Mouse (Mus musculus) heart, adult 18-20 months (tissue): ENCODE data around the gene Pik3ap1. TPM values are rescaled to one million over a fixed set of nuclear protein-coding genes. Genes with fewer than 3 reads are reported as not detected.

Source experiments
- DNase-seq, 2 experiments: peaks; one replicate each; pipeline ENCODE4 v3.0.0; 2021 to 2022; ENCODE audit warnings: mixed read lengths in 1 of 2
- total RNA-seq, 2 experiments: library from RNA; stranded (reverse); gene quantifications; 2 replicates each; pipeline ENCODE4 v1.2.3; 2021

Gene Pik3ap1
- total RNA-seq, 2 experiments from 2014 or later, result 1.0 to 2.5 TPM

DNA sequence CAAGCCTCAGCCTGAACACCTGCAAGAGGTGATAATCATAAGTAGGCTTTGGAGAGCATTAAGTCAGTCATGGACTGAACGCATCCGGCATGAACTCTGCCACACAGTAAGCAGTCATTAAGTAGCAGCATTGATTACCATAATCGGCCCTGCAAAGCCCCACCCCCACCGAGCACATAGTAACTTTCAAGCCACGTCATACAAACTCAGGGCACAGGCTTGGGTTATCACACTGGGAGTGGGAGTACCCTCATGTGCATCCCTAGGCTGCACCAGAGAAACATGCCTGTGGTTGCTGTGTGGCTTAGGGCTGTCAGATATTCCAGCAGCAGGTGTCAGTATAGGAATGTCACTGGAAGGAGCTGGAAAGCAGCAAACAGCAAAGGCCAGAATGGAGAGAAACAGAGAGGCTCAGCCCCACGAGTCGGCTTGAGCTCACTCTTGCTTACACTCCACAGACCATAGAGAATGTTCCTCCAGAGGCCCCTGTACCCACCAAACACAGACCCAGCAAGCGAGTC lies 105.1 kb downstream of the Pik3ap1 start:
- no peak for DNase-seq

DNA sequence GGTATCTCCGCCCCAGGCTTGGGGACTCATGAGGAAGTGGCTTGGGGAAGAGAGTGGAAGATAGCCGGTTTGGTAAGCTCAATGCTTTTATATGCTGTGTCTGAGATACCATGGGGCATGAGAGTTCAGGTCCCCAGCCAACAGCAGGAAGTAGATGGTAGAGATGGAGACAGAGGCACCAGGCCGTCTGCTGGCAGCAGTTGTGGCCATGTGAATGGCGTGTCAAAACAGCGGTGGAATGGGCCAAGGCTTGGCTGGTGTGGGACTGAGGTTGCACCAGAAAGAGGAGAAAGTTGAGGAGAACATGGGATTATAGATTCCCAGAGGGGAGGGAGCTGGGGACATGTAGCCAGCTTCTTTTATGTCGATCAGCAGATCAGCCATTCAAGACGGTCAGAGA lies 106.3 kb downstream of the Pik3ap1 start:
- no peak for DNase-seq

DNA sequence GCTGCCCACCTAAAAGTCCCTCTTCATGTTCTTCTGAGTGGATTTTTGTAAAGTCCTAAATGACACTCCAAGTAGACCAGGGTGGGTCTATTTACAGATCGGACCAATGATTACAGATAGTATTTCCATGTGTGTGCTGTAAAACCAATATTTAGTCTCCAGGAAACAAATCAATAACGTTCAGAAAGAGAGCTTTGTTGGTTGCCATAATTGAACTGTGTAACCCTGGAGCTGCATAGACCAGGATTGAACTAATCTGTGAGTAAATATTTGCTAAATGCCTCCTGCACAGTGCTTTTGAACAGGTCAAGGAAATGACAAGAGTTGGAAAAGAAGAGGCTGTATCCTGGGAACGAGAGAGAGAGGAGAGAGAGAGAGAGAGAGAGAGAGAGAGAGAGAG lies 109.3 kb downstream of the Pik3ap1 start:
- no peak for DNase-seq

DNA sequence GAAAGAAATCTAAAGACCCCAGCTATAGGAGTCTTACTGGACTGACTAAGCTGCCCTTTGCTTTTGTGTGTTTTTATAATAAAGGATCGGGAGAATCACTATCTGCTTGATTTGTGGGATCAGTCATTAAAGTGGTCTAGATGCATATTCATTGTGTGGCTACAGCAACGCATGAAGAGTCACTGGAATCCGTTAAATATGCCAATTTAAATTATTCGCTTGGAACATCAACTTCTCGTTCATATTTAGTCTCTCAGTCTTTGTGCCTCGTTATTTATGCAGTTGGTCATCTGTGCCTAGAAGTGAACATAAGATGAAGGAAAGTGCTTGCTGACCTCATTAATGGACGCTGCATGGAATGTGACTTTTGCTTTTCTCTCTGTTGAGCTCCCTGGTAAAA lies 114.0 kb downstream of the Pik3ap1 start:
- no peak for DNase-seq

DNA sequence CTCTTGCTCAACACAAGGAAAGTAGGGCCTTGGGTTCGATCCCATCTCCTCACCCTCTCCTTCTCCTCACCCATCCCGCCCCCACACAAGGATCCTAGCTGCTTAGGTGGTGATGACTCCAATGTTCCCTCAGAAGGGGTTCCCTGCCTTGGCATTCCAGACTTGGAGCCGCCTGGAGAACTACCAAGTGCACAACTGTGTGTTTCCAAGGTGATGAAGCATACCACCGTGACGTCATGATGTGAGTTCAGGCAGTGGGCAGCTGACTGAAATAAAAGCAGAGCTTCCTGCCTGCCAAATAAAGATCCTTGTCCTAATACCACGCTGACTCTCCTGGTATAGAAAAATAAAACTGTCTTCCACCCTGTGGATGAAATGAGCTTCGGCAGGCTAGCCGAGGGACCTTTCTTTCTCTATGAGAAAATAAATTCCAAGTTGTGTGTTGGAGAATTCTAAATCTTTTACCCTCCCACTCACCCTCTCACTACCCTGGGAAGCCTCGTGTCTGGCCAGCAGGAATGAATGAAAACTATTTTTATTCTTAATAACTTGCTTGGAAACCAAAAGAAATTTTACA lies 114.7 kb downstream of the Pik3ap1 start:
- DNase-seq, result no peak

DNA sequence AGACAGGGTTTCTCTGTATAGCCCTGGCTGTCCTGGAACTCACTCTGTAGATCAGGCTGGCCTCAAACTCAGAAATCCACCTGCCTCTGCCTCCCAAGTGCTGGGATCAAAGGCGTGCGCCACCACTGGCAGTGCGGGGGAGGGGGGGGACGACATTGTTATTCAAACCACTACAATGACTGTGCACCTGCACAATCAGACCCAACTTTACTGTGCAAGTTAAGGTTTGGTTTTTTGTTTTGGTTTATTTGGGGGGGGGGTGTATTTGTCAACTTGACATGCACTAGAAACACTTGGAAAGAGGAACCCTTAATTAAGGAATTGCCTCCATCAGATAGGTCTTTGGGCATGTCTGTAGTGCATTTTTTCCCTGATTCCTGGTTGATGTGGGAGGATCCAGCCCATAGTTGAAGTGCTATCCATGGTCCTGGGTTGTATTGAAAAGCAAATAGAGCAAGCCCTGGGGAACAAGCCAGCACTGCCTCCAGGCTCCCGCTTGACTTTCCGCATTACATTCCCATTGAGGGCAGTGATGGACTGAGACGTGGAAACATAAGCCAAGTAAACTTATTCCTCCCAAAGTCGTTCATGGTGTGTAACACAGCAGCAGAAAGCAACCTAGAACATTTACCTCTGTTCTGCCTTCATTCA lies 118.5 kb downstream of the Pik3ap1 start:
- DNase-seq, result no peak

DNA sequence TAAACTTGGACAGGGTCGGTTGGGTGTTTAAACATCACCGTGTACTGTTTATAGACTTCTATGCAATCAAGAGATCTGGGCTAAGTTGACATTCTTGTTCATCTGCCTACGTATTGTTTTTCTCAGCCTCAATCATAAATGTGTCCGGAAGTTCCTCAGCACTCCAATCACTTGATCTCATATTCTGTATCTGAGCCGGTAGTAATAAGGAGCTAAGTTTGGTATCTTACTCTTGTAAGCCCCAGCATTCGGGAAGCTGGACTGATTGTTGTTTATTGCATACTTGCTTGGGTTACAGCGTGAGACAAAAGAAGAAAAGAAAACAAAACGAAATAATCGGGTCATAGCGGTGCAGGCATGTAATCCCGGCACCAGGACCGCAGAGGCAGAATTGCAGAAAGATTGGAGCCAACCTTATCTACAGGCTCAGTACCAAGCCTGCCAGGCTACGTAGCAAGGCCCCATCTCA lies 120.5 kb downstream of the Pik3ap1 start:
- DNase-seq, result no peak

DNA sequence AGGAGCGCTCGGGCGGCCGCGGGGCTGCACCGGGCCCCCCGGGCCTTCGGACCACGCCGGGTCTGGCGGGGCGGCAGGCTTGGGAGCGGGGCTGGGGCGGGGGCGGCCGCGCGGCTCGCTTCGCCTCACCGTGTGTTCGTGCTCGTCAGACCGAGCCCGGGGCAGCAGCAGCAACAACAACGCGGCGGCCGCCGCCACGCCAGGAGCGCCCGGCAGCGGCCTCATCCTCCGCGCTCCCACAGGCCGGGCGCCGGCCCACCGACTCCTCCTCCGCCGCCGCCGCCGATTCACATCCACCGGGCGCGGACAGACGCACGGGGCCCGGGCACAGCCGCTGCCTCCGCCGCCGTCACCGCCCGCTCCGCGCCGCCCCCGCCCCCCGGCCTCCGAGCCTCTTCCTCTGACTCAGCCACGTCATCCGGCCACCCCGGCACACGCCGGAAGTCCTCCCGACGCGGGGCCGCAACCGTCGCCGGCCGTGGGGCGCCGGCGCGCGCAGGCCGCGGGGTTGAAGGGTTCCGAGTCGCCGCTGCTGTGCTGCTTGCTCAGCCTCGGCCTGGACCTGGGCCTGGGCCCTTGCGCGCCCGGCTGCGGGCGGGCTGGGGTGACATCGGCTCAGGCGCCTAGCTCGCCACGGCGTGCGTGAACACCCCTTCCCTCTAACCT lies 121.1 kb downstream of the Pik3ap1 start, which contains the start of gene Tm9sf3:
Tm9sf3 (minus strand) TSS at position 368 of the 666 bp plus-strand sequence.
- DNase-seq, result peak; percentile 90 to 92

DNA sequence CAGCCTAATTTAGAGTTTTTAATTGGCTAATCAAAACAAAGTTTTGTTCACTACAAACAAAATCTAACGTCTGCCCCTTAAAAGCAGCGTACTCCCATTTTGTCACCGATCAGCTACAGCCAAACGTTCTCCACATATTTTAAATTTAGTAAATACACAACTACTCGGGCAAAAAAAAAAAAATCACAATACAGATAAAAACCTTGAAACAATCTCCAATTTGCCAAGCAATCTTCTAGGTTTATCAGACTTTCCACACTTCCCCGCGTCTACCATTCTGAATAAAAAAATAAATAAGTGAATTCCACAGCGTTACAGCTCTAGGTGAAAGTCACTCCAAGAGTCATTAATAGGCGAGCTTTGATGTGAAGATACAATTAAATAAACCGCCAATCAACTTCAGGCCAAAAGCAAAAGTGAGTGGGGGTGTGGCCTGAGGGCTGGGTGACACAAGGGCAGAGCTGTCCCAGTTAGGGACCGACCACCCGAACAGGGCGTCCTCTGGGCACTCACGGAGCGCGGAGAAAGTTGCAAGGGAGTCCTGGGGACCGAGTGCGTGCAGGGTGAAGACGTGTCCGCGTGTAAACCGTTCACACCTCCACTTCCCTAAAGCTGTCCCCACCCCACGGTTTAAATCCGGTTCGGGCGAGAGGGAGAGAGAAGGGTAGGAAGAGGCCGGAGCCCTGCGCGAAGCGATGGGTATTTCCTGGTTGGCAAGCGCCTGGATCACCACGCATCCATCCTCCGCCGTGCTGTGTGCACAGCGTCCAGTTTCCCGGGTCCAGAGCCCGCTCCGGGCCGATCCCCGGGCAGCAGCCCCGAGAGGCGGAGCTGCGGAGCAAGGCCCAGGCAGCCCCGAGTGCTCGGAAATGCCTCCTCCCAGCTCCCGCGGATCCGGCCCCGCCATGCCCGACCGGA lies 121.9 kb downstream of the Pik3ap1 start:
- peak; percentile 77 to 84 for DNase-seq

DNA sequence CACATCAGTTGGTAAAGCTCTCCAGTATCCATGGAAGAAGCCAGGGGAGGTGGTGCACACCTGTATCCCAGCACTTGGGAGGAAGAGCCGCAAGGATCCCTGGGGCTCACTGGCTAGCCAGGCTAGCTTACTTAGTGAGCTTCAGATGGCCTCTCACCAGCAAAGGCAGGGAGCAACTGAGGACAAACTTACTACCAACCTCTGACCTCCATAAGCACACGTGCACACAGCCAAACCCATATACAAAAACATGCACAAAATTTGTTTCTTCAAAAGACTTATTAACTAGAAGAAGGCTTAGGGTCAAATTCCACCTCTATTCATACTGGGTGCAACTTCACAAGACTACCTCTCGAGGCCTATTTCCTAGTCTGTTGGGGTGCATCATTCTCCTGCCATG lies 124.2 kb downstream of the Pik3ap1 start:
- no peak for DNase-seq

DNA sequence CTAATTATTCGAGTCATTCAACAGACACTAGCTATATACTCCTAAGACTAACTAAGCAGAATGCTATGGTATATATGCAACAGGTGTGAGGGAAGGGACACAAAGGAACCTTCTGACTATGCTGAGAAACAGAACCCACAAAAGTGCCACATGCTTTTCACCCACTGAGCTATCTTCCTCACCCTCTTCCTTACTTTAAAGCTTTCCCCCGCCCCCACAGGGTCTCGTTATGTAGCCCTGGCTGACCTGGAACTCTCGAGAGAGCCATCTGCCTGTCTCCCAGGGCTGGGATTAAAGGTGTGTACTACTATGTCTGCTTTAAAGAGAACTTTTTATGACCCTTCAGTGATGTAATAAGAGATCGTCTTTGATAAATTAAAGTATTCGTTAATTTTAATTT lies 125.6 kb downstream of the Pik3ap1 start:
- no peak for DNase-seq

DNA sequence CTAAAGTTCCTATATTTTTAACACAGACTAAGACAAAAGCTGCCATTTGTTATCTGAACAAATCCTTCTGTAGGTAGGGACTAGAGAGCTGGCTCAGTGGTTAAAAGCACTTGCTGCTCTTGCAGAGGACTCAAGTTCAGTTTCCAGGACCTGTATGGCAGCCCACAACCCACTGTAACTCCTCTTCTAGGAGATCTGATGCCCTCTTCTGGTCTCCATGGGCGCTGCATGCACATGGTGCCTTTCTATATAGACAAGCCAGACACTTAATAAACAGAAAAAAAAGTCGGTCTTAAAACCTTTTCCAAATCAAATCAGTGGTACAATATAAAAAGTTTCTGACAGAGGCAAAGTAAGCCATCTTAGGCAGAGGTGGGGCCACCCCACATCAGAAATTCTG lies 126.2 kb downstream of the Pik3ap1 start:
- DNase-seq, result peak; percentile 21 to 66

DNA sequence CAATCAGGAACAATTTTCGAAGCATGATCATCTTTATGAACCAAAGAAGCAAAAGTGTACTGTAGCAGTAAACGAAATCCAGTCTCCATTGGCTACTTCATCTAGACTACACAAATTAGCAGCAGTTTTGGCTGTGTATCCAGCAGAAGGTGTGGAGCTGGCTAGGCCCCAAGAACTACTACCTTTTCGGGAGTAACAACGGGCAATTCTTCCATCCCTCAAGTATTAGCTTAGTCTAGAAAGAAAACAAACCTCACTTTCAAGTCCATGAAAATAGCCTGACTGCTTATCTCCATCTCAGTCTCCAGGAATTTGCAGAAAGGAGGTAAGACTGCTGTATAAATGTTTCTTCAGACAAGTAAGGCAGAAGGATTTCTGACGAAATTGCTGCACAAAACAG lies 130.3 kb downstream of the Pik3ap1 start:
- DNase-seq, result no peak

DNA sequence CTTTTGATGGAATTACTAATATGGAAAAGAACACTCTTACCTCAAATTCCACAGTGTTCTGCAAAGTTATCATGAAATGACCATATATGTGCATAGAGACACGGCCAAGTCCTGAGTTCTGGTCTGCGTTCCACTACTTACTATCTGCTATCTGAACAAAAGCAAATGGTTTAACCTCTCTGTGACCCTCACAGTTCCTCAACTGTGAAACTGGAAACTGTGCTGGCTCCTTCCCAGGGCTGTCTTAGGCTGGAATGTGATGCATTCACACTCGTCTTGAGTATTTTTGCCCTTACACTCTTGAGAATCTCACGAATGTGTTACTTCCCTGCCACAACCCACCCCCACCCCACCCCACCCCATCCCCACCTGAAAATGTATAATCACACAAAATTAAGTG lies 135.9 kb downstream of the Pik3ap1 start:
- DNase-seq, result no peak

DNA sequence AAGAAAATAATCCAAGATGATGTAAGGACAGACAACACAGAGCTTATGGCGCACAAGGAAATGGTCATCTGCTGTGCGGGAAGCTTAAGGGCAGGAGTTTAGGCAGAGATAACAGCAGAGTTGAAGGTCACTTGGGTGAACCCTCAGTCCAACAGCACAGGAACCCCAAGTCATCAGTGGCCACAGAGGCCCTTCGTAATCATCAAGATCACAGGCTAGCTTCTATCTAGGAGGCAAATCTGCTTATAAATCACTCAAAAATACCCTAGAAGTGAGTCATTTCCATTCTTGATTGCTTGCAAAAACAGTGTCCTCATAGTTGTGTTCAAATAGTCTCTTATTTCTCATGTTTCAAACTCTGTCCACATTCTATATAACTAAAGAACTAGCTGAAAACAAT lies 136.6 kb downstream of the Pik3ap1 start:
- DNase-seq, result no peak

DNA sequence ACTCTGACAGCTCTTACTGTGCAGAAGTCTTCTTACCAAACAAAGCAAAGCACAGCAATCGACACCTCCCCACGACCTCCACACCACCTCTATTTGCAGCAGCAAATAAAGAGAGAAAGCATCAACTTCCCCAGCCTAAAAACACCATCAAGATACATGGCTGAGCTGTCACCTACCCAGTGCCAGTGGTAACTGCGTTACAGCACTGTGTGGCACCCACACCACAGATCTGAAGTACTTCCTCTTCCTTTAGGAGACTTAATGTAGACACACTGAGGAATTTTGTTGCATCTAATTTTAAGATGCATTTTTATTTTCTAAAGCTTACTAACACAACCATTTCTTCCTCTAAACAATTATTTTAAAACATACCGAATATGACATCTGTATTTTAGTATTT lies 138.6 kb downstream of the Pik3ap1 start:
- DNase-seq, result no peak

DNA sequence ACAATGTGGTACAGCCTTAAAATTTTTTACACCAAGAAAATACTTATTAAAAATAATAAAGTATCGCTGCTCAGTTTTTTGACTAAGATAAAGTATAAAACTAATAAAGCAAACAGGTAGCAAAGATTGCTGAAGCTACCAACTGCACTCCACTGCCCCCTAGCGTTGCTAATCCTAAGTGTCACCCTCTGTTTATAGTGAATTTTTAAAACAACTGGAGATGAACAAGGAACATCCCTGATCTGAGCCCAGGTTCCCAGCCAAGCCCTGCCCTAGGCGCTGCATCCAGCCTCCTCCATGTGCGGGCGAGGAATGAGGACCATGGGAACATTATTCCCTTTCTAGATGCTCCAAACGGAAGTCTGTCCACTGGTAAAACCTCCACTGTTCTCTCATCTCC lies 140.3 kb downstream of the Pik3ap1 start:
- peak; percentile 27 to 75 for DNase-seq

DNA sequence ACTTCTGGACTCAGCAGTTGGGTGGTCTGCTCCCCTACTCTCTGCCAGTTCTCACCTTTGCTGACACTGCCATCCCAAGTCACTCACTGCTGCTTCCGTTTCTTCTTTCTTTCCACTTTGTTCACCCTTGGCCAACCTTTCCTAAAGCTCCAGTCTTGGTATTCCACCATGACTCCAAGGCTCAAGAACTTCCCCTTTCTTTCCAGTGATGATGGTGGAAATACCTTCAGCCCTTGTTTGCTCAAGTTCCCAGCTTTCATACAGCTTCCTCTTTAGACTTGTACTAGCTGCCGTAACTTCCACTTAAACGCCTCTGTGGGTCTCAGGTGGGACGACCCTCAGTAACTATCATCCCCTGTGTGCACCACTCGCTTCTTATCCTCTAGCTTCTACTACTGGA lies 142.9 kb downstream of the Pik3ap1 start:
- DNase-seq, result no peak

DNA sequence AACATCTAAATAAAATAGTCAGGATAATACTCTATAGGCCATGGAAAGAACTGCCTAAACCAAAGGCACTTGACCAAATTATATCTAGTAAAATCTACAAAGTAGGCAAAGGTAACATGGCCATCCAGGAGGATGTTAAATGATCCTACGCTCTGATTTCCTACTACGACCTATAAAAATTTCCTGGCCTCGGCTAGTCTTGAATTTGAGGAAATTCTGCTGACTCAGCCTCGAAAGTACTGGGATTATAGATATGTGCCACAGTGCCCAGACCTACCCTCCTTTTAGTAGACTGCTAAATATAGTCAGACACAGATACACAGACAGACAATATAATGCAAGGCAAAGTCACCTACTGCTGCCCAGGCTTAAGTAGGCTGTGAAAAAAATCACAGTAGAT lies 151.2 kb downstream of the Pik3ap1 start:
- no peak for DNase-seq
